Mouse (Mus musculus): Measurements from ENCODE around the gene Cpne8.
"Not testable (repeated sequence)": the region's sequence is repeated elsewhere in the genome, so short reads cannot be mapped to it uniquely, and the experiment has no call there.

Cpne8 gene

DNA sequence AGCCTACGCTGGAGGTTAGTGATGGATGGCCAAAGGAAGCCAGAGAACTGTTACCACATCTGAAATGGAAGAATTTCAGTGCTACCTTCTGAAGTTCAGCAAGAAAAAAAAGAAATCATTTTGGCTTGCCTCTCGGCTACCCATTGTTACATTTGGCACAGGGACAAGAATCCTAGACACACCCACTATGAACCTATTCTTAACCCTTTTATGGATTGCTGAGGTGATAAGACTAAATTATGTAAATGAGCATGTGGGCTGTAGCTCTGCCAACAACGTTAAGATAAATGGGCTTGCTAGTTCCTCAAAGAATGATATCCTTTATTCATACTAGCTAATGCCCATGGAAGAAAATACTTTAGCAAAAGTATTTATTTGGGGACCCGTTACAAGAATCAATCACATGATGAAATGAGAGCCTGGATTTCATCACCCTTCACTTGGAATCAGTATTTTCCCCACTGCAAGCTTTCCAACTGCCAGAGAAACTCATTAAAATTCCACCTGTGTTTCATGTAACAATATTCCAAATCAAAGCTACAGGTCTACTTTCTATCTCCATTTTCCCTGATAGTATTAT is 69.3 kb downstream of the Cpne8 start:
- DNase-seq = no peak

GRCm38 (mm10) chr15:90608368-90608767 is 70.9 kb downstream of the Cpne8 start:
- no peak for DNase-seq

DNA sequence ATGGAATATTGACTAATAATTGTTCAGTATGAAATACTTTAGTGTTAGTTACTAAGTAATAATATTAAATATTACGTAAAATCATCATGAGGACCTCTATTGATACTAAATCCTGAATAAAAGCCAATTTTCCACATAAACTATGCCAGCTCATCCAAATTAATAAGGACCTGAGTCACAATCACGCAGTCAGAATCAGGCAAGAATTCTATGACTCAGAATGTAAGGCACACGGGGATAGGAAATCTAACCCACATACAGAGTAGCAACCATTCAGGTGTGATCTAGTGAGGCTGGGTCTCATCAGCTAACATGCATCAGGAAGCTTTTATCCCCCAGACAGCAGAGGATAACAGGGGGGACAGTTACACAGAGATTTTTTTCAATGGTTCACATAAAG is 72.1 kb downstream of the Cpne8 start:
- no peak for DNase-seq

DNA sequence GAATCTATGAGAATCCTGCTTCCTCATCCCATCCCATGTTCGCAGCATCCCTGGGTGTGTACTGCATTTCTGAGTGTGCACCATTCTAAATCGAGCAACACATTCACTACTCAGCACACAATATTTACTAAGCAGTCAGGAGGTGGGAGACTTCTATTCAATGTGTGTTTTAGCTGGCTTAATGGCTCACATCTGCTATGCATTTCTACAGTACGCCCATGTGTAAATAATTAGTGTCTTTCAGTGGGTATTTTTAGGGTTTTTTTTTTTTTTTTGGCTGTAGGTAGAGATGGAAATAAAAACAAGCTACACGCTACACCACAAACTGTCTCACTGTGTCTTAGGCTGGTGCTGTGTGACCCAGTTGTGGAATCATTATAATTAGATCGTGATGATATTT is 75.6 kb downstream of the Cpne8 start:
- DNase-seq = no peak

DNA sequence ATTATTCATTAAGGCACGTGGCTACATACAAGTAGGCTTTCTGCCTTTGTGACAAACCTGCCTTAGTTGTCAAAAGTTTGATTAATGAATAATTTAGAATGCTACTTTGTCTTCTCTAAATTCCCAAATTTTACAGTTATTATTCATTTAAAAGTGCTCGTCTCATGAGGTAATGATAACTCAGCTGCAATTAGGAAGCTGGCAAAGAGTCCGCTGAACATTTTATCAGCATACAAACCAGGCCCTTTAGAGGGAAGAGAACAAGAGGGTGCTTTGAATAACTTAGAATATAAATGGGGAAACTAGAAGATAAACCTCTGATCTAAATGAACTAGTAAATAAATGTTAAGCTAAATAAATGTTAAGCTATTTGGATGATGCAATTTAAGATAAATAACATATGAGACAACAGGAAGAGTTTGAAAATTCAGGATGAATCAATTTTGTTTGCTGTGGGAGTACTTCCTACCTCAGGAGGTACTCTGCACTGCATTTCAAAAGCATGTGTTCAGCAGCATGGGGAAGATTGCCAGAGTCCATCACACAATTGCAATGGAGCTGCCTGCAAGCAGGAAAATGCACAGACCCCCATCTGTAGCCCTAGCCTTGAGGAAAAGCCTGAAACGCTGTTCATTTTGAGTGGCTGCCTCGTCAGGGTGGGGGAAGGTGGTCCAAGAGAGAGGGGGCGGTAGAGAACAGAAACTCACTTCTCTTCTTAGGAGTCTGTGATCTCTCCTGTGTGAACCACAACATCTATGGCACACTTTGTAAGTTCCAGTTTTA is 81.3 kb downstream of the Cpne8 start:
- DNase-seq = no peak

GRCm38 (mm10) chr15:90595592-90595991 is 83.6 kb downstream of the Cpne8 start:
- DNase-seq = no peak

DNA sequence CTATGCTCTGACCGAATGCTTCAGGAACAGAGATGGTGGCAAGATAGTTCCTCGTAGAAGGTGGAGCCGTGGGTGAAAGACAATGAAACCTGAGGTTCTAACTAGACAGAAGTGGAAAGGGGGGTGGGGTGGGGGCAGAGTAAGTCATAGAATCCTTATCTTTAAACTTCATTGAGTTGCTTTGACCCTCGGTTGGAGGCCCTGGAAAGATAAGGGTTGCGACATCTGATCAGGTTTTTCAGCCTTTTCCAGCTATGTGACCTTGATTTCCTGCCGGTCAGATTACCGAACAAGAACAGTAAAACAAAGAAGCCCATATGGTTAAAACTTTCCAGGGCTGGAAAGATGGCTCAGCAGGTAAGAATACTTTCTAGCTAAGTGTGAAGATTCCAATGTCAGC is 89.6 kb downstream of the Cpne8 start:
- no peak for DNase-seq

DNA sequence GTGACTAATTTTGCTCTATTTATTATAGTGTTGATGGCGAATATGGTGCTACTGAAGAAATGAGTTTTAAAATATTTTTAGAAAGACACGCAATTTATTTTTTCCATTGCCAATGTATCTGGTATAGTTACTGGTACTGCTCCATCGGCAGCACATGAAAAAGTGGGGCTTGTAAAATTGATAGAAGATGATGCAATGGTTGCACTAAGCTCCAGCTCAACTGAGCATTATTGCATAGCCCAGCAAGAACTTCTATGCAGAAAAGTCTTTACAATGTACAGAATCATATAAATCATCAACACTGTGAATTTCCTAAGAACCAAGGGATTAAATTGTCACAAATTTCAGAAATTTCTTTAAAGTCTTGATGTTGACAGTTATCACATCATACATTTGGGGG is 101.8 kb downstream of the Cpne8 start:
- no peak for DNase-seq

DNA sequence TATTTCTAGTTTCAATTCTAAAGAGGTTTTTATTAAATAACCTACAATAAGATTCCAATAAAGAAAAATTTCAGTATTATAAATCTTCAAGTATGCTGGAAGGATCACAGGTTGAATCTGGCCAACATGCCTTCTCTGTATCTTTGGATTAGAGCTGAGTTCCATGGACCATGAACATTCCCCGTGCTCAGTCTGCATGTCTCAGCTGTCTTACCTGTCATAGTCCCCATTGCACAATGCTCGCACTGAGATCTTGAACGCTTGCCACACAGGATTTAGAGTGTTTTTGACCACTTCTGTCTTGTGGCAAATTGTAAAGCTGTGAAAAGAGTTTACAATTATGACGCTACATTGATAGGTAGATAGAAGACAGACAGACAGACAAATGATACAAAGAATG is 110.0 kb downstream of the Cpne8 start:
- no peak for DNase-seq

DNA sequence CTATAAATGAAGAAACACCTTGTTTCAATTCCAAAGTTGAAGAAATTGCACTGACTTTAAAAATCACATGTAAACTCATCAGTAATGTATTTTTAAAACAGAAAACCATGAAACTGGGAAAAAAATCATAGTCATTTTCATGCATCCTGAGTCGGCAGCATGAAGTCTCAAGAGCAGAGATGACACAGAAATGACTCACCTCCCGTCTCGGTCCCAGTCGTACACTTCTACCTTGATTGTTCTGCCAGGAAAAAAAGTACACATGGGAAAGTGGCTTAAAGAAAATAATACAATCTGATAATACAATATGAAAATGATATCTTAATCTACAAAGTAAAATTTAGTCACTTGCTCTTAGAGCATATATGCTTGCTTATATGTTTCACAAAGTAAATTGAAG is 111.2 kb downstream of the Cpne8 start:
- DNase-seq = no peak

- no peak for DNase-seq
These were observed 115.2 kb downstream of the Cpne8 start for GRCm38 (mm10) chr15:90563996-90564395.

DNA sequence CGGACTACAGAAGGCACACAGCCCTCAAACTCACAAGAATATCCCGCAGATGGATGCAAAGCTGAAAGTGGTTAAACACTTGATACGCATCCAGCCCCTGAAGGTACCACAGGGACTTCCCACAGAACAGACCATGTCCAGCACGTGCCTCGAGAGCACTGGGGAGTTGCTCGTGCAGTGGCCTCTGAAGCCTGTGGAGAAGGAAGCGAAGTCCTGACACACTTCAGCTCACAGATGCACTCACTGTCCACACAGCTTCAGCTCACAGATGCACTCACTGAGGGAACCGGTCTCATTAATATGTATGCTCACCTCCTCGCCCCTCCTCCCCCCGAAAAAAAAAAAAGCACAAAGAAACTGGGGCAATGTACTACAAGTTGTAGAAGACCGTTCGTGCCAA is 117.6 kb downstream of the Cpne8 start:
- no peak for DNase-seq

DNA sequence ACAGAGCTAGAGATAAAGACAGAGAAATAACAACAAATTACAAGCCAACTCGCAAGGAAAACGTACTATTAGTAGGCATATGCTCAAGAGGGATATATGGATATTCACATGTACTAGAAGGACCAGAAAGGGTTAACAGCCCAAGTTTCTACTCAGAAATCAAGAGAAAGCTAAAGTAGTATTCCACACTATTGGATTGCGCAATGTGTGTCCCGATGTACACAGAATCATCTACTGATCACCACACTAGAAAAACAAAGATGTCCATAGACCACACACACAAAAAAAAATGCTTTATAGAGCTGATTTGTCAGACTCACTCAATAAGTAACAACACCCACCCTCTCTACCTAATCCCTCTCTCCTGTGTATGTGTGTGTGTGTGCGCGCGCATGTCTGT is 130.6 kb downstream of the Cpne8 start:
- DNase-seq = no peak

DNA sequence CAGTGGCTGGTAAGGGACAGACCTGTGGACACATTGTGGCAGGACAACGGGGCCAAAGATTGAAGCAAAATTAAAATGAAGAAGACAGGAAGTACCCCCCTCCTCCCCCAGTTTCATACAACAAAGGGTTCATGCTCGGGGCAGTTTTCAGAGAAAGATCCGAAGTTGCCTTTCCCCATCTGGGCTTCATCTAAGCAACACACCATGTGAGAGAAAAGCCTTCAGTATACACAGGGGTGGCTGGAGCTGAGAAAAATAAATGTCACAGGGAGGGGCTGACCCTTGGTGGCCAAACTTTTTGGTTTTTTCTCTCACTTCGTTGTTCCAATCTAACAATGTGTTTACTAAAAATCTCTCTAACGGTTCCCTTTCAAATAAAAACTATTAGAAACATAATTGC is 135.8 kb downstream of the Cpne8 start:
- no peak for DNase-seq

- DNase-seq = no peak
These were observed 137.1 kb downstream of the Cpne8 start for GRCm38 (mm10) chr15:90542126-90542525.

- DNase-seq = no peak
These were observed 142.7 kb downstream of the Cpne8 start for GRCm38 (mm10) chr15:90536311-90537202.

DNA sequence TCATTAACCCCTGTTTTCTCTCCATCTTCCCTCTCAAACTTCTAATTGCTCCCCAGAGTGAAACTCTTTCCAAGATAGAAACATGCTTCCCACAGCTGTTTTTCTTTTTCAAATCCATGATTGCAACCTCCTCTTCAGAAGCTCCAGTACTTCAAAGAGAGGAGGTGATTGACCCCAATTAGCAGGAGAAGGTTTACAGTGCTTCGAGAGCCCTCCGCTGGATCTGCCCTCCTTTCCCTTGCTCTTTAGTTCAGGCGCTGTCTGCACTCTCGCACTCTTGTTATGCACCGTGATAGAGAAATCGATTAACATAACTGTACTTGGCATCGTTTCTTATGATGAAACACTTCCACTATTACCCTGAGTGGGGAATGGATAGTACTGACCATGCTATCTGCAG is 143.5 kb downstream of the Cpne8 start:
- no peak for DNase-seq

DNA sequence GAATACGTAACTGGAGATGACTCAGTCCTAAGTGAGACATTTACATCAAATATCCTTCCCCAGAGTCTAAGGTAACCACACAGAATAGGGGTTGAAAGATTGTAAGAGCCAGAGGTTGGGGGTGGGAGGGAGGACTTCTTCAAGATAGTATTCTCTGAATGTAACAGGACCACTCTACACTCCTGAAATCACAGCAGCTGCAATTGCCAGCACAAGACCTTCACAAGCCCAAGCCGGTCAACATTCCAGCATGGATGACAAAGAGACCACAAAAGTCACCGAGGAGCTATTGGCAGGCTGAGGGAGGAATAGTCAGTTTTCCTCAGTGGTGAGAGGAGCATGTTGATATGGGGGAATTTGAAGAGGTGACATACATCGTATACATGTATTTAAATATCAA is 166.5 kb downstream of the Cpne8 start:
- DNase-seq = no peak

DNA sequence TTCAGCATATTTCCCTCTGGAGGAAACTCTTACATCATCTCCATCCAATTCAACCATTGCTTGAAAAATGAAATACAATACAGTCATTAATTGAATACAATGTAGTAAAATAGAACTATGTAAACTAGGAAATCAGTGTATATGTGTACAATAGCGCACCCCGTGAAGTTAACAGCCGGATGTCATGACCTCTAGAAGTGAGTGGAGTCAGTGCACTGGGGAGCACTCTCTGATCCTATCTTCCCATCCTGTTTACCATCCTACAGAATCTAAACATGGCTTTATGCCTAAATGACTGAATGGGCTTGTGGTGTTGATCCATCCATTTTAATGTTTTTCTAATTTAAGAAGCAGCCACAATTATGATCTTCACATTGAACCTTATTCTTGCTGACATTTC is 182.2 kb downstream of the Cpne8 start:
- DNase-seq = no peak

GRCm38 (mm10) chr15:90491558-90491957 is 187.7 kb downstream of the Cpne8 start:
- DNase-seq = no peak

GRCm38 (mm10) chr15:90490186-90490585 is 189.0 kb downstream of the Cpne8 start:
- DNase-seq = no peak

DNA sequence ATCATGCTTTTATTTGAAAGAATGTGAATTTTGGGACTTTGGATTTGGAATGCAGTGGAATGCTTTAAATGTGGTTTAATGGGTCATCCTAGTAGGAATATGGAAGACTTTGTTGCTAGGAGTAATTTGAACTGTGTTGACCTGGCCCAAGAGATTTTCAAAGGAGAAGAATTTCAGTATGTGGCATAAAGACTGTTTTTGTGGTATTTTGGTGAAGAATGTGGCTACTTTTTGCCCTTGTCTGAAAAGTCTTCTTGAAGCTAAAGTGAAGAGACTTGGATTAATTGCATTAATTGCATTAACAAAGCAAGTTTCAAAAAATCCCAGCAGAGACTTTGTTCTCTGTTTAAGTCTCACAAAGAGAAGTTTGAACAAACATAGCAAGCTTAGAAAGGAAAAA is 208.7 kb downstream of the Cpne8 start:
- not testable (repeated sequence) for DNase-seq

DNA sequence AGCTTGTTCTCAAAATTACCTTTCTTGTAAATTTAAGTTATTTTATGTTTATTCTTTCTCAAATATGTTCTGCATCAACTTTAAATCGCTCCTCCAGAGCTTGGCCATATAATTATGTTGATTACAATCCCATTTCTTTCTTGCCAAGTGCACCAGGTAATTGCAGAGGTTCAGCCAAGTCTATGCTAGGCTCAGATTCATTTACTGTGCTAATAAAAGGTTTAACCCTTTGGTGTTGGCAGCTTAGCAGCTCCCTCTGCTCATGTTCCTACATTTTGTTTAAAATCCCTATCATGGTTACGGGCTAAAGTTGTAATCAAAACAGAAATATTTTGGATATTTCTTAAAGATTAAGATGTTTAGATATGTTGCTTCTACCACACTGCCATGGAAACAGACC is 216.0 kb downstream of the Cpne8 start:
- DNase-seq = no peak

DNA sequence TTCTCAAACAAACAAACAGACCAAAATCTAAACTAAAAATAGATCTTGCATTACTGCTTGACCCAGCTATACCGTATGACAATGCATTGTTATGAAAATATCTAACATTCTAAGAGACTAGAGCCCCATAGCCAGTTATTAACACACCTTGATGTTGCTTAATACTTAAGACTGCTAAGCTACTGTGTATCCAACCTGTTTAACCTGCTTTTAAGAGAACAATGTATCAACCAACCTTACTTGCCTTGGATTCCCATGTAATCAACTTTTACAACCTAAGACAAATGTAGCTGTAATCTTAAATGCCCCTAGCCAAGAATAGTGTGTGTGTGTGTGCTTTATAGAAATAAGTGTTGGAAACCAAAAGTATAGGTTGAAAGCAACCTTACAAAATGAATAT is 233.2 kb downstream of the Cpne8 start:
- no peak for DNase-seq

Measured in cerebellum, adult 18-20 months (tissue).